Mouse (Mus musculus): ENCODE measurements around the gene Tnf. TPM values are rescaled to one million over a fixed set of nuclear protein-coding genes. Genes with fewer than 3 reads are reported as not detected.

The Tnf gene
- total RNA-seq, 2 experiments from 2014 or later, result not detected

- no peak for DNase-seq (ENCODE audit: low spot score in 2 of 2)
- intact Hi-C loops (cut with DNase I), result no loop called here
Measured at GRCm38 (mm10) chr17:35185639-35186611, 15.9 kb downstream of the Tnf start.

- intact Hi-C loops (cut with DNase I), result no loop called here
- DNase-seq (ENCODE audit: low spot score in 2 of 2), result no peak
Measured at GRCm38 (mm10) chr17:35180093-35180492, 21.7 kb downstream of the Tnf start.

DNA sequence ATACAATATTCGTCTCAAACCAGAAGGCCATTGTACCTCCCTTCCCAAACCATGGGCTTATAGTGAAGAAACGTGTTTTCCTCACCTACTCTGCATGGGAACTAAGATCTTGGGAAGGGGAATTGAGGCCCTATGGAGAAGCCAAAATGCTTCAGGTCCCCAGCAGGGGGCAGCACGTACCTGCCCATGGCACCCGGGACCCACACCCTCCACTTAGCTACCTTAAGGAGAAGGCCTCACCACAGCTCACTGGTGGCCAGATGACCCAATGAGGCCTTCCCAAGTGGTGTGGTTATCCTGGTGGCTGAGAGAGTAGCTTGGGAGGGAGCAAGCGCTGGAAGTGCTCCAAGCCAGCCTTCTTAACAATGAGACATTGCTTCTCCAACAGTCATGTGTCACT is 23.3 kb downstream of the Tnf start:
- intact Hi-C loops (cut with DNase I), result loop anchor here (1.0 kb wide), 1 partner anchor 54 kb away; no protein-coding TSS in a partner anchor
- DNase-seq (ENCODE audit: low spot score in 2 of 2), result no peak

DNA sequence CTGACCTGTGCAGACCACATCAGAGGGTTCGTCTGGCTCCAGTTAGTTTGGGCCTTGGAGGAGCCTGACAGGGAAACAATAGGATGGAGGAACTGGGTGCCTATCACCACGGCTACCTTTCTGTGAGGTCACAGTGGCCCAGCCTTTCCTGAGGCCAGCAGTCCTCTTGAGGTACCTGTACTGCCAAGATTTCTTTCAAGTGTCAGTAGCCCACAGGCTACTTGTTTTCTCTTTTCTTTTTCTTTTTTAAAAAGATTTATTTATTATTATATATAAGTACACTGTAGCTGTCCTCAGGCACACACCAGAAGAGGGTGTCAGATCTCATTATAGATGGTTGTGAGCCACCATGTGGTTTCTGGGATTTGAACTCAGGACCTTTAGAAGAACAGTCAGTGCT is 25.8 kb downstream of the Tnf start, which contains the start of gene Aif1:
TSS of gene Aif1 (minus strand) at position 101 of the 400 bp plus-strand sequence.
- intact Hi-C loops (cut with DNase I), result no loop called here
- DNase-seq (ENCODE audit: low spot score in 2 of 2), result no peak

DNA sequence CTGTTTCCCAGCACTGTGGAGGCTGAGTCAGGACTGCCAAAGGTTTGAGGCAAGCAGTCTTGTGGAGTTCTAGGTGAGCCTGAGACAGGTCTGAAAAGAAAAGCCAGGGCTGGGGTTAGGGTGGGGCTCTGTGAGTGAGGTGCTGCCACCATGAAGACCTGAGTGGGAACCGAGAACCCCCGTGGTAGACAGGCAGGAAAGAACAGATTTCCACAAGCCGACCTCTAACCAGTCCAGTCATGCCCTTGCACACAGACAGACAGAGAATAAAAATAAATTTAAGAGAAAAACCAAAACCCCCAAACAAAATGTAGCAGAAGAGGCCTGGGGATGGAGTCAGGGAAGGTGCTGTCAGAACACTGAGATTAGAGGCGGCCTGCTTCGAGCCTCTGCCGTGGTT is 26.4 kb downstream of the Tnf start:
- intact Hi-C loops (cut with DNase I), result no loop called here
- no peak for DNase-seq (ENCODE audit: low spot score in 2 of 2)

- DNase-seq (ENCODE audit: low spot score in 2 of 2), result no peak
- intact Hi-C loops (cut with DNase I), result no loop called here
Measured at GRCm38 (mm10) chr17:35174201-35174977, 27.4 kb downstream of the Tnf start.

- intact Hi-C loops (cut with DNase I), result no loop called here
- DNase-seq (ENCODE audit: low spot score in 2 of 2), result no peak
Measured at GRCm38 (mm10) chr17:35173329-35173728, 28.5 kb downstream of the Tnf start.

- peak in 1 of 2 experiments; percentile 69 for DNase-seq (ENCODE audit: low spot score in 2 of 2)
- intact Hi-C loops (cut with DNase I), result no loop called here
Measured at GRCm38 (mm10) chr17:35172445-35173234, 29.2 kb downstream of the Tnf start.

GRCm38 (mm10) chr17:35168541-35169207 is 33.1 kb downstream of the Tnf start:
- peak in 1 of 2 experiments; percentile 56 for DNase-seq (ENCODE audit: low spot score in 2 of 2)
- intact Hi-C loops (cut with DNase I), result no loop called here

DNA sequence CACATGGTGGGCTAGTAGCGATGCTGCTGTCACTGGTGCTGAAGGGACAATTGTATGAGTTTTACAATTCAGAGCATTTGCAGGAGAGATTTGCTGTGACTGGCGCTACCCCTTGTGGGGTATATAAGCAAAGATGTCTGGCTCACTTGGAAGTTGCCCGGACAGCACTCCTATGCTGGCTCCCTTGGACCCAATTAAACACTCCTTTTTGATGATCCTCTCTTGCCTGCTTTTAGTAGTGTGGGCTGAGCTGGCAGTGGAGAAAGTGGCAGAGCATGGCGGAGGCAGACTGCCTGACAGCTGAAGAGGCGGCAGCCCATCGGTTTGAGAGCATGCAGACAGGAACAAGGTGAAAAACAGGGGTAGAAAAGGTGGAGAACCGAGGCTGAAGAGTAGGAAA is 34.0 kb downstream of the Tnf start:
- intact Hi-C loops (cut with DNase I), result no loop called here
- peak in 1 of 2 experiments; percentile 75 for DNase-seq (ENCODE audit: low spot score in 2 of 2)

DNA sequence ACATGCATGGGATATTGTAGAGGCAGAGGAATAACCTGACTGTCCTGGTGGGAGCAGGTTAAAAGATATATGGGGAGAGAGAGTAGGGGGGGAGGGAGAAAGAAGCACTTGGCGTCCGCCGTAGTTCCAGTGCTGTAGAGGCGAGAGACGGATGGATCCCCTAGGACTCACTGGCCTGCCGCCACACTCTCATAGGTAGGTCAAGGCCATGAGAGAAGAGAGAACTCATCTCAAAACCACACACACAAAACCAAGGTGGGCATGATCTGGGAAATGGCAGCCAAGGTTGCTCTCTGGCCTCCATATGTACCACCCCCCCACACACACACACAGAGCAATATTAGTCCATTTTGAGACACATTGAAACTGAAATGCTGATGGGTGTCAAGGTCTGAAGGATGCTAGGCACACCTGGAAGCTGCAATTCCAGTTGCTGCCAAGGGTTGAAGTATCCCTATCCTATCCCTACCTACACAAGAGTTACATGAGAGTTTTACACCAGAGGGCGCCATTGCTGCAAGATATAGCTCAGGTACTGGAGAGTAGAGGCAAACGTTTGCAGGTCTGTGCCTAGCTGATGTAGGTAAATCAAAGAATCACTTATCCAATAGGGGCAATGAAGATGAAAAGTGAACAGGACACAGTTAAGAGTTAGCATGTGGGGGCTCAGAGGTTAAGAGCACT is 35.3 kb downstream of the Tnf start:
- intact Hi-C loops (cut with DNase I), result no loop called here
- peak; percentile 73 to 82 for DNase-seq (ENCODE audit: low spot score in 2 of 2)

DNA sequence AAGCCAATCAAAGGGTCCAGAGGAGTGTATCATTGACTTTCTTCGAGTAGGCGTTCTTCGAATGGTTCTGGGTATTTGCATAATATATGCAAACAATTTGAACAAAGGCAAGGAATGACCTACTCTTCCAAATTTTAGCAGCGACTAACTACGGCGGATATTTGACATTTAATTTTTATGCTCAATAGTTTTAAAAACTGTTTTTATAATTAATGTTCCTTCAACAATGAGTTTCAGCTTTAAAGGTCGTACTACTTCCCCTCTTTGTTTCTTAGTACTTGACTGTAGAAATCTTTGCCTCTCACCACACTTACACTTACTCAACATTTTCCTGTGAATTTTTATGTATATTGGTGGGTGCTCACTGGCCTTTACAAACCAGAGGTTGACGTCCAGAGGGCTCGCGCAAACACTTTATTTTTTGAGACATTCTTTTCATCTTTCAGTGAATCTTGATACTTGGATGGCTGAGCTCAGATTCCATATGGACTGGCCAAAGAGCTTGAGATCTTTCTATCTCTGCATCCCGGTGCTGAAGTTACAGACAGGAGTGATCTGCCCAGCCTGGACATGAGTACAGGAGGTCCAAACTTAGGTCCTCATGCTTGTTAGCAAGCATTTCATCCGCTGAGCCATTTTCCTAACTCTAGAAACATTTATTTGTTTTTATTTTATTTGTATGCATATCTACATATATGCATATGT is 36.2 kb downstream of the Tnf start:
- intact Hi-C loops (cut with DNase I), result loop anchor here (1.0 kb wide), 1 partner anchor 70 kb away; the partner anchor contains the start of gene Nfkbil1
- DNase-seq (ENCODE audit: low spot score in 2 of 2), result no peak

DNA sequence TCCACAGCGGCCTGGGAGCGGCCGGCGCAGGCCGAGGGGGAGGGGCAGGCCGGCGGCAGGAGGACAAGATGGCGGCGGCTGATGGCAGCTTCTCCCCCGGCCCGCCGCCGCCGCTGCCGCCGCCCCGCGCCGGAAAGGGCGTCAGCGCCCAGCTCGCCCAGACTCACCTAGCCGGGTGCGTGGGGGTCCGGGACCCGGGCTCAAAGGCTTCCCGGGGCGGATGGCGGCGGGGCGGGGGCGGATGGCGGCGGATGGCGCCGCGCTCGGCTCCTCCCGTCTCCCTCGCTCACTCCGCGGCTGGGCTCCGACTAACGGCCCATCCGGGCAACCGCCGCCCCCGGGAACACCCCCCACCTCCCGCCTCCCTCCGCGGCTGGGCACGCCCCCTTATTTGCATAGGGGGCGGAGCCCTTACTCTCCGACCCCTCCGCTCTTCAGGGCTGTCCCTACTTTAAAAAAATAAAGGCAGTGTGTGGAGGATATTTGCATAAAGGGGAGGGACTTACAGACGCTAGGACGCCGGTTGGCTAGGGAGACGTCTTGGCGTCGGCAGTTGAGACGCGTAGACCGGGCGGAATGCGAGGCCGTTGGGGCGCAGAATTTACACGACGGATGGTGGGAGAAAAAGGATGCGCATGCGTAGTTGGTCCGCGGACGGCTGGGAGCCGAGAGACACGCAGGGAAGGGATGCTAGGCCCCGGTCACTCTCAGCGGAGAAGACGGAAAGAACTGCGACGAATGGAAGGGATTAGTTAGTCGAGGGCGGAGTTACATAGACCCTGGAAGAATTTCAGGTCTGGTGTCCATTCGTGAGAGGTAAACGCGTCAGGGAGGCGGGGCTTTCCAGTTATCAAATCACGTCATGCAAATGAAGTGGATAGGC is 37.0 kb downstream of the Tnf start, which contains the start of gene Prrc2a:
TSS of gene Prrc2a (minus strand) at position 330 of the 883 bp plus-strand sequence.
- peak; percentile 99 to 100 for DNase-seq (ENCODE audit: low spot score in 2 of 2)
- intact Hi-C loops (cut with DNase I), result loop anchor here (1.0 kb wide), 2 partner anchors 30 to 70 kb away; partner anchors contain the start of genes Bag6 and Nfkbil1

DNA sequence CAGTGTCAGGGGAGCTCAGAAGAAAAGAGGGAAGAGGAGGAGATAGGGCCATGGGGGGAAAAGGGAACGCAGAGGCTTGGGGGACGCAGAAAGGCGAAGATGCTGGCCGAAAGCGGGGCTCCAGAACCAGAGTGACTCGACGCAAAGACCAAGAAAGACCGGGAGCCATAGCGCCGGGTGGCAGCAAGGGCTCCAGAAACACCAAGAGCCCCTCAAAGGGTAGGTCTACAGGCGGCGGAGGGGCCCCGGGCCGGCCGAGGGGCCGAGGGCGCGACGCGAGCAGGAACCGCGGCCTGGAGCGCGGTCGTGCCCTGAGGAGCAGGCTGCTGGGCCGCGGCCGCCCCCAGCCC is 37.6 kb downstream of the Tnf start:
- no peak for DNase-seq (ENCODE audit: low spot score in 2 of 2)

DNA sequence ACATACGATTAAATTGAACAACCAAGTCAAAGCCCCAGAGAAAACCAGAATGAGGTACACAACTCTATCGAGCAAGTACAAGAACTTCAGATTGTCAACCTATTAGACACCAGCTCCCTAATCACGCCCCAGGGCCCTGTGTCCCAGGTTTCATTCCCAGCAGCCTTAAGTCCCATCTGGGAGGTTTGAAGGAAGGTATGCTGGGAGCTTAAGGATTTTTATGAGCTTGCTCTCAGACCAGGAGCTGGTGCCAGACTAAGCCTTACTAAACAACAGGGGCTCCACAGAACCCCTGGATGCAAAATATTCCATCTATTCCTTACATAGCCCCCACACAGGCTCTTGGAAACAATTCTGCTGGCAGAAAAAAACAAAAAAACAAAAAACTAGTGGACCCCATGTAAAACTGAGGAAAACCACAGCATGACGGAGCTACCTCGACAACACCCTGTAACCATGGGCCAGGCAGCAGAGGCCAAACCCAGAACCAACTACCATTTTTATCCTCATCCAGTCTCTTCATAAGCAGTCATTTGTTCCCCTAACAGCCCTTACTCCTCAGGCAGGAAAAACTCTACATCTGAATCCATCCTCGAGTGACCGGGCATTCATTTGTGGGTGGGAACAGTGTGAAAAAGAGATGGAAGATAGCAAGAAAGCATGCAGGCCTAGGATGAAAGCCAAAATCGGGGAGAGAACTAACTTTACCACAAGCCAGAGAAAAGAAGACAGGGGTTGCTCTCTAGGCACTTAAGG is 38.3 kb downstream of the Tnf start:
- intact Hi-C loops (cut with DNase I), result loop anchor here (1.0 to 2.0 kb wide), 2 partner anchors 15 to 28 kb away; partner anchors contain the start of gene Bag6

More for the DNA sequence above, 37.6 kb downstream of the Tnf start:
- intact Hi-C loops (cut with DNase I), result loop anchor here (1.0 kb wide), 1 partner anchor 29 kb away; the partner anchor contains the start of gene Bag6

GRCm38 (mm10) chr17:35162730-35163129 is 39.1 kb downstream of the Tnf start:
- intact Hi-C loops (cut with DNase I), result loop anchor here (2.0 kb wide), 1 partner anchor 14 kb away; no protein-coding TSS in a partner anchor
- DNase-seq (ENCODE audit: low spot score in 2 of 2), result no peak

More for the DNA sequence above, 38.3 kb downstream of the Tnf start:
- no peak for DNase-seq (ENCODE audit: low spot score in 2 of 2)

All from left cerebral cortex, postnatal 25 days (tissue).